Mouse (Mus musculus): Measurements from ENCODE around the gene Nxpe4. TPM values are rescaled to one million over a fixed set of nuclear protein-coding genes. Genes with fewer than 3 reads are reported as not detected.

The Nxpe4 gene
- polyA plus RNA-seq (2014; fragmentation: Illumina TruSeq; extraction: RNeasy Lipid Tissue Mini Kit (QIAGEN cat#74804); ENCODE audit: low read depth, low replicate concordance), result 8.1 TPM

GRCm38 (mm10) chr9:48161505-48162192 lies at the start of gene Nxpe4:
TSS of gene Nxpe4 (plus strand) at chr9:48162023.

GRCm38 (mm10) chr9:48353148-48353698 lies 191.4 kb downstream of the Nxpe4 start, which contains the start of gene Nxpe2:
TSS of gene Nxpe2 (minus strand) at chr9:48353454.

Other genes with a start within 250 kb of the Nxpe4 start
- gene Nxpe2, start 191.4 kb downstream of the Nxpe4 start, polyA plus RNA-seq (2014; fragmentation: Illumina TruSeq; extraction: RNeasy Lipid Tissue Mini Kit (QIAGEN cat#74804); ENCODE audit: low read depth, low replicate concordance), result 3.4 TPM